Mouse (Mus musculus) CD8-positive naive resting alpha-beta T cell, adult 2 months (primary cell): ENCODE data around the gene Vezt.

Experiments used
- DNase-seq, 2 experiments: peaks; one replicate each; pipeline ENCODE4 v3.0.0; 2022; ENCODE audit warnings: low read depth in 2 of 2, low spot score in 2 of 2

Vezt gene

DNA sequence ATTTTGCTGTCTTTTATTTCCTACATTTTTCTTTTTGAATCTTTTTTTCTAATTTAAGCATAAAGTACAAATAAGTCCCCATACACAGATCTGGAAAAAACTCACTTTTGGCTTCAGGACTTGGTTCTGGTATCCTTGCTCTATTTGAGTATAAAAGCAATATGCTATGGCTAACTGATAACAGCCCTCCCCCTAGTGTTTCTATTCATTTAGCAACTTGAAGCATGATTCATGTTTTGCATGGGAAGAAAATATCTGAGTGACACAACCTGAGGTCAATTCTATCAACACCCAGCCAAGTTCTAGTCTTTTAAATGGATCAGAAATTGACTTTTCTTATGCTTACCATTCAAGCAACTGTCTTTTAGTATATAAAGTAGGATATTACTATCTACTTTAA, 68.1 kb downstream of the Vezt start:
- DNase-seq, result no peak

- no peak for DNase-seq
These were observed 81.6 kb downstream of the Vezt start for GRCm38 (mm10) chr10:93954023-93954422.

DNA sequence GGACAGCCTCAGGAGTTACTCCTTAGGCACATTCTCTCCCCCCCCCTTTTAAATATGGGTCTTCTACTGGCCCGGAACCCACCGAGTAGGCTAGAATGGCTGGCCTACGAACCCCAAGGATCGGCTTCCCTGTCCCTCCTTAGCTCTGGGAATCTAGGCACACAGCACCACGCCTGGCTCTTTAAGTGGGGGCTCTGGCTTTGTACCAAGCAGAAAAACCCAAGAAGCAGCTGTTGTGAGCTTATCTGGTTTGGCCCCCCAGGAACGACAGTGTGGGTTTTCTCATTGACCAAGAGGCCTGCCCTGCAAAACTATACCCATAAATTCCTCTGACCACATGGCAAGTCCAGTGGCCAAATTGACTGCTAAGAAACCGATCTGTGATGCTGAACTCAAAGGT, 82.1 kb downstream of the Vezt start:
- DNase-seq, result no peak

DNA sequence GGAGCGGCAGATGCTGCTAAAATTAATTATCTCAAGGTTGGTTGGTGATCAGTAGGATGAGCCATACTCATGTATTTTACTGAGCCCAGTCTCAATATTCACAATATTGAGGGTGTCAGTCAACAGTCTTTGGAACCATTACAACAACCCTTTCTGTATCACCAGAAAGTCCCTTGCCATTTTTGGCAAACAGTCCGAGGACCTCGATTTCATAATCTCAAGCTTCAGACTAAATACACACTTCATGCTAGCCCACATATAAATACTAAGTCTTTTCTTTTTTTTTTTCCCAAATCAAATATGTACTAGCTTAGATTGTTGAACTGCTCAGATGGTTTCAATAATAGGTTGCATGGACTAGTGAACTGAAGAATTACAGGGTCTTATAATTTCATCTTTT, 84.6 kb downstream of the Vezt start:
- no peak for DNase-seq

GRCm38 (mm10) chr10:93949921-93950320, 85.7 kb downstream of the Vezt start:
- DNase-seq, result no peak

GRCm38 (mm10) chr10:93945843-93946499, 89.6 kb downstream of the Vezt start:
- no peak for DNase-seq

DNA sequence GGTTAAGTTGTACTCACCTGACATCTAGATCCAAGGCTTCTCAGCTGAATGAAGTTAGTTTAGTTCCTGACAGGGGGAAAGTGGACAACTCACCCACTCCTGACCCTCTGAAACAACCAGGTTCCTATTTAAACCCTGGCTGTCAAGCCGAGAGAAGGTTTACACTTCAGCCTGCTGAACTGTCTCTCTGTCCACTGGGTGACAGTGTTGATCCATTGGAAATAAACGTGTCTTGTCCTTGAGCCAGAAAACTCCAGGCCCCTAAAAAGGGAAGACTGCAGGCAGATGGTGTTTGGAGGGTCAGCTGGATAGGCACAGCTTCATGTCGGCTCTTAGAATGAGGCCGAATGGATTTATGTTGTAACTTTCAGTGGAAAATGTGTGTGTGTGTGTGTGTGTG, 90.3 kb downstream of the Vezt start:
- DNase-seq, result no peak

DNA sequence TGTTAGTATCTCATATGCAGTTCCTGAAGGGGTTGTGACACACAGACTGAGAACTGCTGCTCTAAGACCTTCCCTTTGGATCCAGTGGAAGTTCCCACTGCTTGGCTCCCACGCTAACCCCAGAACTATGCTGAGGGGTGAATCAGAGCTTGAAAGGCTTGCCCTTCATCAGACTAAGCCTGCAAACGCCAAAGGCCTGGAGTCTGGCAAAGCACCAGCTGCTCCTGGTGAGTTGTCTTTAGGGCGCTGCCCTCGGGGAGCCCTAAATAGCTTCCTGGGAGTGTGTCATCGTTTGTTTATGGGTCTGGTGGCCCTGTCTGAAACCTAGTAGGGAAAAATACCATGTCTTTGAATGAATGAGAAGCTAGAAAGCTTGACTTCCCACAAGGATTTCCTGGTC, 91.4 kb downstream of the Vezt start:
- no peak for DNase-seq

GRCm38 (mm10) chr10:93940279-93940678, 95.3 kb downstream of the Vezt start:
- DNase-seq, result no peak

GRCm38 (mm10) chr10:93939676-93940075, 95.9 kb downstream of the Vezt start:
- DNase-seq, result no peak

- DNase-seq, result peak; percentile 14 to 47
These were observed 96.8 kb downstream of the Vezt start for GRCm38 (mm10) chr10:93938844-93939271.

GRCm38 (mm10) chr10:93933980-93934379, 101.6 kb downstream of the Vezt start:
- no peak for DNase-seq

- peak in 1 of 2 experiments; percentile 6 for DNase-seq
These were observed 102.8 kb downstream of the Vezt start for GRCm38 (mm10) chr10:93932861-93933260.

DNA sequence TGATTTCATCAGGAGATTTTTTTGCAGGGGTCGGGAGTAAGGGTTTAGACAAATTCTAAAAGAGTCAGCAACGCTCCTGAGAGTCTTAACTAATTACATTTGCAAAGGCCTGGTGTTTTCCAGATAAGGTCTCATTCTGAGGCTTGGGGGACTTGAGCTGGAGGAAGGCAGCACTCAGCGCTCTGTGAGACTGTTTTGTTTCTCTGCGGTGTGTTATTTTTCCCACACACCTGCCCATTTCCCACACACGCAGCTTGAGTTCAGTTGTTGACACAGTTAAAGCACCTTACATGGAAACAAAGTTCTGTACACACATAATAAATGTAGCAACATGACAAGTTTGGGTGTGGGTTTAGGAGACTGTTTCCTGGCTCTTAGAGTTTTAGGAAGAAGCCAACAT, 103.6 kb downstream of the Vezt start:
- no peak for DNase-seq

- DNase-seq, result no peak
These were observed 104.2 kb downstream of the Vezt start for GRCm38 (mm10) chr10:93931431-93931830.

GRCm38 (mm10) chr10:93930236-93930824, 105.3 kb downstream of the Vezt start:
- no peak for DNase-seq

DNA sequence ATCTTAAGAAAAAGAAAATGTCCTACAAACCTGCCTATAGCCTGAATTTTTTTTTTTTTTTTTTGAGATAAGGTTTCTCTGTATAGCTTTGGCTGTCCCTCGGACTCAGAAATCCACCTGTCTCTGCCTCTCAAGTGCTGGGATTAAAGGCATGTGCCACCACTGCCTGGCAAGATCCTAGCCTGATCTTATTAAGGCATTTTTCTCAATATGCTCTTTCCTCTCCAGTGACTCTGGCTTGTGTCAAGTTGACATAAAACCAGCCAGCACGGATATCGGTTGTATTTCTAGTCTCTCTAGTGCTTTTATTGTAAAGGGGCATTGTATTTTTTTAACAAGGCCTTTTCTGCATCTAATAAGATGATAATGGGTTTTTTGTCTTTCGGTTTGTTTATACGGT, 111.0 kb downstream of the Vezt start:
- DNase-seq, result no peak

DNA sequence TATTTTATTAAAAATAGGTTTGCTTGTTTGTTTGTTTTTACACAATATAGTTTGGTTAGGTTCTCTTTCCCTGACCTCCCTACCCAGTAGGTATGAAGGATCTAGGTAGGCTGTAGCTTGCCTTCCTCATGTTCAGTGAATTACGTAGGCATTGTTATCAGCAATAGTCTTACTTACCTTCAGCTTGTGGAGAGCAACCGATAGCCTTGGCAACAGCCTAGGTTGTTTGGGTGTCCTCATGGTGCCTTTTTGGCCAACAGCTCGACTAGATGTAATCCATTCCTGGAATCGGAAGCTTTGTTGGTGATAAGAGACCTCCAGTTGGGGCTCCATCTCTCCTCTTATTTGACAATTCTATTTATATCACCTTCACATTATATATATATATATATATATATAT, 114.5 kb downstream of the Vezt start:
- DNase-seq, result no peak

DNA sequence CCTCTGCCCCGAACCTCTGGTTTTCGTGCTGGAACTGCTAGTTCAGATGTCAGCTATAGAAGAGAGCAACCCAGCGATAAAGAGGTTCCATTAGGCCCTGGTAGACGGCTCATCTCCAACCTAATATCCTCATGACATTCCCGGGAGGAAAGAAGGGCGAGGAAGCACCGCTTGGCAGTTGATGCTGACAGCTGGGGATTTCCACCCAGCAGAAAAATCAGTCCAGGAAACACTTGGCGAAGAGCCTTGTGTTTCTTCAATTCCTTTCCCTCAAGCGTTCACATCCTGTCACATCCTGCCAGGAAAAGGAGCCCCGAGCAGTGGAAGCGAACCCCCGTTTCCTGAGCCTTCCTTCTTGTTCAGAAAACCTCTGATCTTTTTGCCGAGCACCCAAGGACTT, 116.4 kb downstream of the Vezt start:
- no peak for DNase-seq

GRCm38 (mm10) chr10:93918701-93919100, 116.9 kb downstream of the Vezt start:
- no peak for DNase-seq

DNA sequence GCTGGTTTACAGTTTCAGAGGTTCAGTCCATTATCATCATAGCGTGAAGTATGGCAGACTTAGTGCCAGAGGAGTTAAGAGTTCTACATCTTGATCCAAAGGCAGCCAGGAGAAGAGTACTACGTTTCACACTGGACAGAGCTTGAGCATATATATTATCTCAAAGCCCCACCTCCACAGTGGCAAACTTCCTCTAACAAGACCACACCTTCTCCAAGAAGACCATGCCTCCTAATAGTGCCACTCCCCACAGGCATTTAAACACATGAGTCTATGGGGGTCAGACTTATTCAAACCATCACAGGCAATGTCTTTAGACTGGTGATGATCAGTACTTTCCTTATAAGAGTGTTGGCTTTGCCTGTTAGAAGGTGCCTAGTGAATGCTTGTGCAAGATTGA, 117.5 kb downstream of the Vezt start:
- DNase-seq, result no peak

- no peak for DNase-seq
These were observed 118.8 kb downstream of the Vezt start for GRCm38 (mm10) chr10:93916778-93917177.
